Mouse (Mus musculus) stomach, embryonic 15.5 days (tissue): ENCODE results near the gene Add3. TPM values are rescaled to one million over a fixed set of nuclear protein-coding genes. Genes with fewer than 3 reads are reported as not detected.
A peak's percentile ranks its signal among the peaks of the same experiment; 100 is the strongest.

Experiments used
- ATAC-seq: fragments of 200-750 bp; cut with Nextera tagmentation; 2 replicates; pipeline ENCODE4 v1.8.0; 2017; ENCODE audit warnings: low read depth, moderate number of reproducible peaks, moderate TSS enrichment; ENCODE audit not compliant: insufficient read depth, low FRiP score
- H3K27ac ChIP-seq: fragments of 300-500 bp; sonication (generic); 2 replicates; pipeline ENCODE4 v1.5.1; 2015; ENCODE audit warnings: mild to moderate bottlenecking, inconsistent platforms
- H3K27me3 ChIP-seq: fragments of 300-500 bp; sonication (generic); replicated peaks from 2 replicates; pipeline ENCODE4 v1.6.1; 2015; ENCODE audit warnings: inconsistent platforms
- H3K36me3 ChIP-seq: fragments of 300-500 bp; sonication (generic); 2 replicates; pipeline ENCODE4 v1.6.1; 2015; ENCODE audit warnings: inconsistent platforms
- H3K4me1 ChIP-seq: fragments of 300-500 bp; sonication (generic); 2 replicates; pipeline ENCODE4 v1.6.1; 2015; ENCODE audit warnings: inconsistent platforms
- H3K4me2 ChIP-seq: fragments of 300-500 bp; sonication (generic); 2 replicates; pipeline ENCODE4 v1.6.1; 2015; ENCODE audit warnings: mild to moderate bottlenecking, inconsistent platforms
- H3K4me3 ChIP-seq: fragments of 300-500 bp; sonication (generic); replicated peaks from 2 replicates; pipeline ENCODE4 v1.5.1; 2015; ENCODE audit warnings: inconsistent platforms
- H3K9ac ChIP-seq: fragments of 300-500 bp; sonication (generic); 2 replicates; pipeline ENCODE4 v1.6.1; 2015; ENCODE audit warnings: inconsistent platforms
- H3K9me3 ChIP-seq: fragments of 300-500 bp; sonication (generic); 2 replicates; pipeline ENCODE4 v1.6.1; 2016; ENCODE audit warnings: inconsistent platforms
- WGBS: fragments of 180-500 bp; shearing (Covaris S2); methylation state at CpG from one replicate; pipeline ENCODE4 v1.1.7; 2015; 5-methylcytosine and 5-hydroxymethylcytosine counted together
- polyA plus RNA-seq: library from polyadenylated mRNA; unstranded; fragments of >200 nt; fragmentation: Nextera tagmentation; extraction: Ambion mirVana; gene quantifications from 2 replicates; pipeline ENCODE4 v1.2.1, GENCODE M21; 2015

The Add3 gene
- polyA plus RNA-seq, 1 experiment from 2014 or later = 89.0 TPM

- peaks cover 29% of the 10 kb centered on the region for H3K36me3 ChIP-seq
- ATAC-seq = no peak; the same call in 1 of the 2 replicates
- H3K9me3 ChIP-seq = no peaks in the 10 kb centered on the region
- no peak overlapping the region for H3K9ac ChIP-seq
- 90% methylated on average over 7 of the region's 7 CpGs for WGBS
- H3K27me3 ChIP-seq = no peaks in the 10 kb centered on the region
- H3K4me2 ChIP-seq = no peak overlapping the region
- H3K4me1 ChIP-seq = no peaks in the 10 kb centered on the region
- H3K27ac ChIP-seq = no peak overlapping the region
- H3K4me3 ChIP-seq = no peak overlapping the region
Observed at GRCm38 (mm10) chr19:53228064-53228794, 88.0 kb downstream of the Add3 start.

GRCm38 (mm10) chr19:53230942-53231815 is 90.9 kb downstream of the Add3 start:
- no peak for ATAC-seq
- Histone ChIP-seq H3K27ac (no peak overlapping the region), H3K4me3 (no peak overlapping the region), H3K27me3 (no peaks in the 10 kb centered on the region), H3K9me3 (no peaks in the 10 kb centered on the region), H3K9ac (no peak overlapping the region), H3K4me2 (no peak overlapping the region), H3K4me1 (no peaks in the 10 kb centered on the region), H3K36me3 (peaks cover 45% of the 10 kb centered on the region)
- 77% methylated on average over 11 of the region's 11 CpGs for WGBS

DNA sequence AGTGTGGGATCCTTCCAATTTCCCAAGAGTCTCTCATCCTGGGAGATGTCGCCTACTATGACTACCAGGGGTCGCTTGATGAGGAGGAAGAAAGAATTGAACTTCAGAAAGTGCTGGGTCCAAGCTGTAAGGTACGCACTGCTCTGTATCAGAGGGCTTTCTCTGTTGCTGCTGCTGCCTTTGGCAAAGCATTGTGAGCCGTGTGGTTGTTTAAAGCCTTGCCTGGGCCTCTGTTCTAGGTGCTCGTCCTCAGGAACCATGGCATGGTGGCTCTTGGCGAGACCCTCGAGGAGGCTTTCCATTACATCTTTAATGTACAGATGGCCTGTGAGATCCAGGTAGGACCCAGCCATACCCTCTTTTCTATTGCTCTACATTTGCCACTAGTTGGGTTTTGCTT is 93.3 kb downstream of the Add3 start:
- Histone ChIP-seq H3K4me3 (no peak overlapping the region), H3K9me3 (no peaks in the 10 kb centered on the region), H3K4me1 (no peaks in the 10 kb centered on the region), H3K36me3 (peaks cover 44% of the 10 kb centered on the region), H3K4me2 (no peak overlapping the region), H3K27ac (no peak overlapping the region), H3K27me3 (no peaks in the 10 kb centered on the region), H3K9ac (no peak overlapping the region)
- no peak for ATAC-seq
- WGBS = 95% methylated on average over 7 of the region's 7 CpGs

GRCm38 (mm10) chr19:53241806-53242205 is 101.6 kb downstream of the Add3 start:
- Histone ChIP-seq H3K9me3 (no peaks in the 10 kb centered on the region), H3K4me2 (no peak overlapping the region), H3K4me3 (no peak overlapping the region), H3K27ac (no peak overlapping the region), H3K4me1 (no peaks in the 10 kb centered on the region), H3K9ac (no peak overlapping the region), H3K36me3 (peaks cover 52% of the 10 kb centered on the region), H3K27me3 (no peaks in the 10 kb centered on the region)
- 80% methylated on average over 6 of the region's 6 CpGs for WGBS
- ATAC-seq = no peak

DNA sequence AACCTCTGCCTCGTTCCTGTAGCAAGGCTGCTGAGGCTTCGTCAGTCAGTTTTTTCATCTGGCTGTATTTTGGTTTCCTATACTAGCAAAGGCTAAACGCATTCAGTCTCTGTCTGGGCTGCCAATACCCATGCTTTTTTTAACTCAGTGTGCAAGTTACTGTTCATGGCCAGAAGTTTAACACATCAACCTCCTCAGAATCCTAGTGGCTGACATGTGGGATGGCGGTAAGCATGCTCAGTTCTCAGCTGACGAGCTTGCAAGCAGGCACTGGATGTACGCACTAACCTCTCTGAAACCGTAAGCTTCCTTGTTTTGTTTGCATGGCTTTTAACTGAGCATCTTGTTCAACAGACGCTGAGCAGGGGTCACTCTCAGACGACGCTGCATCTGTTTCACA is 103.7 kb downstream of the Add3 start:
- ATAC-seq = no peak
- Histone ChIP-seq H3K4me2 (no peak overlapping the region), H3K36me3 (peaks cover 39% of the 10 kb centered on the region), H3K27me3 (no peaks in the 10 kb centered on the region), H3K4me3 (no peak overlapping the region), H3K9me3 (no peaks in the 10 kb centered on the region), H3K9ac (no peak overlapping the region), H3K4me1 (no peaks in the 10 kb centered on the region), H3K27ac (no peak overlapping the region)
- 83% methylated on average over 10 of the region's 10 CpGs for WGBS

DNA sequence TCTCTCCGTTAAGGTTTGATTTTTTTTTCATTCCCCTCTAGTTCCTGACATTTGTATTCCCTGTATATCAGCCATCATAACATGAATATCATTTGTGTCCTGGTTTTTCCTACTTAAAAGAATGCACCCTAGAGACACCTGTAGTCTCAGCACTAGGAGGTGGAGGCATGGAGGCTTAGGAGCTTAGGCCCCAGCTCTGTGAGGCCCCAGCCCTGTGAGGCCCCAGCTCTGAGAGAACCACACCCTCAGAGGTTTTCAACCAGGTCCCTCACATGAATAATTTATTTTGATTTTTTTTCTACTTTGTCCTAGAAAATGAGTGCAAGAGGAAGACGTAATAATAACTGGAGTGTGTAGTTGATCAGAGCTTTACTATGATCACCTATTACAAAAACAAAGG is 107.3 kb downstream of the Add3 start:
- no peak overlapping the region for H3K9ac ChIP-seq
- no peaks in the 10 kb centered on the region for H3K27me3 ChIP-seq
- H3K4me2 ChIP-seq = no peak overlapping the region
- ATAC-seq = peak; percentile 79; the same call in 1 of the 2 replicates
- 66% methylated on average over 2 of the region's 2 CpGs for WGBS
- no peak overlapping the region for H3K27ac ChIP-seq
- no peaks in the 10 kb centered on the region for H3K4me1 ChIP-seq
- H3K9me3 ChIP-seq = no peaks in the 10 kb centered on the region
- no peak overlapping the region for H3K4me3 ChIP-seq
- H3K36me3 ChIP-seq = peaks cover 22% of the 10 kb centered on the region

GRCm38 (mm10) chr19:53248023-53248494 is 107.8 kb downstream of the Add3 start:
- 14% methylated on average over 11 of the region's 11 CpGs for WGBS
- Histone ChIP-seq H3K4me2 (0 out of 2 replicates have a peak overlapping the region, but pooled peaks have one; percentile 14), H3K4me3 (no peak overlapping the region), H3K9me3 (no peaks in the 10 kb centered on the region), H3K9ac (peak overlapping the region; percentile 16; the same call in 1 of the 2 replicates), H3K36me3 (peaks cover 17% of the 10 kb centered on the region), H3K4me1 (no peaks in the 10 kb centered on the region), H3K27ac (no peak overlapping the region), H3K27me3 (no peaks in the 10 kb centered on the region)
- peak; percentile 23; the same call in 1 of the 2 replicates for ATAC-seq

DNA sequence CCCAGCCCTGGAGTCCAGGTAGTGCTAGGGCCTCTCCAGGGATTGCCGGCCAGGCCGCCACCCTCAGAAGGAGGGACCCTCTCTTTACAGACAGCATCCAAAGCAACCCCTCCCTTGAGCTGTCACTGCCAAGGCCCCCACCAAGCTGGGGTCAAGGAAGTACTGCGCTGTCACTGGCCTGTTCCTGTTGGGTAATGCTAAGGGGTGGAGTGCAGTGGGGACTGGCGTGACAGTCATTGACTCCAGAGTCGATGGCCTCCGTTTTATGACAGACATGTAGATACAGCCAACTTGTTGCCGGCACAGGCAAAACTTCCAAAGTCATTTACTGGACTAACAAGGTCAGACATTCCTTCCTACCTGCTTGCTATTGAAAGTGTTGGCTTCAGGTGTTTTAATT is 110.8 kb downstream of the Add3 start:
- H3K4me3 ChIP-seq = no peak overlapping the region
- H3K9me3 ChIP-seq = no peaks in the 10 kb centered on the region
- no peak overlapping the region for H3K4me2 ChIP-seq
- 83% methylated on average over 7 of the region's 7 CpGs for WGBS
- no peak overlapping the region for H3K9ac ChIP-seq
- no peaks in the 10 kb centered on the region for H3K4me1 ChIP-seq
- H3K27ac ChIP-seq = no peak overlapping the region
- peaks cover 6% of the 10 kb centered on the region; the same call in 1 of the 2 replicates for H3K36me3 ChIP-seq
- H3K27me3 ChIP-seq = no peaks in the 10 kb centered on the region
- ATAC-seq = no peak

- ATAC-seq = no peak
- no peaks in the 10 kb centered on the region for H3K4me1 ChIP-seq
- no peak overlapping the region for H3K9ac ChIP-seq
- H3K27me3 ChIP-seq = no peaks in the 10 kb centered on the region
- H3K9me3 ChIP-seq = no peaks in the 10 kb centered on the region
- no peak overlapping the region for H3K27ac ChIP-seq
- 88% methylated on average over 3 of the region's 3 CpGs for WGBS
- peaks cover 4% of the 10 kb centered on the region; the same call in 1 of the 2 replicates for H3K36me3 ChIP-seq
- H3K4me2 ChIP-seq = no peak overlapping the region
- H3K4me3 ChIP-seq = no peak overlapping the region
Observed at GRCm38 (mm10) chr19:53251656-53252055, 111.4 kb downstream of the Add3 start.

- Histone ChIP-seq H3K4me3 (no peak overlapping the region), H3K27me3 (no peaks in the 10 kb centered on the region), H3K4me2 (no peak overlapping the region), H3K36me3 (peaks cover 4% of the 10 kb centered on the region; the same call in 1 of the 2 replicates), H3K9ac (no peak overlapping the region), H3K4me1 (no peaks in the 10 kb centered on the region), H3K9me3 (no peaks in the 10 kb centered on the region), H3K27ac (no peak overlapping the region)
- no peak for ATAC-seq
- 81% methylated on average over 15 of the region's 15 CpGs for WGBS
Observed at GRCm38 (mm10) chr19:53252111-53253028, 112.1 kb downstream of the Add3 start.

DNA sequence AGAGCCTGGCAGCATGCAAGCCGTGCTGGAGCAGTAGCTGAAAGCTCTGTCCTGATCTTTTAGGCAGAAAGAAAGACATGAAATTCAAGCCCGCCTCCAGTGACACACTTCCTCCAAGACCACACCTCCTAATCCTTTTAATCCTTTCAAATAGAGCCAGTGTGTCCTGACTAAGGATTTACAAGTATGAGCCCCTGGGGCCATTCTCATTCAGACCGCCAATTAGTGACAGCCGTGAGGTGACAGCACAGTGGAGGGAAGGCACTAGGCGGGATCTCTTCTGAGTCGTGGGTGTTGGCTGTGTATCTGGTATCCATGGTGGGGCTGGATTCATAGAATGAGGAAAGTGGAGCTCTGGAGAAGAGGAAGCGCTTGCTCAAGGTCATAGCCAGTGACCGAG is 116.1 kb downstream of the Add3 start:
- H3K9me3 ChIP-seq = no peaks in the 10 kb centered on the region
- 86% methylated on average over 8 of the region's 8 CpGs for WGBS
- no peaks in the 10 kb centered on the region for H3K36me3 ChIP-seq
- no peak overlapping the region for H3K27ac ChIP-seq
- H3K4me2 ChIP-seq = no peak overlapping the region
- H3K4me3 ChIP-seq = no peak overlapping the region
- H3K9ac ChIP-seq = no peak overlapping the region
- no peak for ATAC-seq
- H3K27me3 ChIP-seq = no peaks in the 10 kb centered on the region
- H3K4me1 ChIP-seq = no peaks in the 10 kb centered on the region
